ENCODE assay signal across 9 mouse cellular contexts in the genomic region with DNA sequence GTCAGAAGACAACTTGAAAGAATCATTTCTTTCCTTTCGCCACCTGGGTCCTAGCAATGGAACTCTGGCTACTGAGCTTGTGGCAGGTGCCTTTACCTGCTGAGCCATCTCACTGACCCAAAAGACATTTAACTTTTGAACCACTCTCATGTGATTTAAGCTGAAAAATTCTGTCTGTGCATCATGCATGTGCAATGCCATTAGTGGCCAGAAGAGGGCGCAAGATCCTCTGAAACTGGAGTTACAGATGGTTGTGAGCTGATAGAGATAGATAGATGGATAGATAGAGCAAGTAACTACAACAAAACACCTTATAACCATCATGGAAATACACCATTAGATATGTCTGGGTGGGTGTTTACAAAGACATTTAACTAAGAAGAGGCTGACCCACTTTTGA. TPM values are rescaled to one million over a fixed set of nuclear protein-coding genes. Genes with fewer than 3 reads are reported as not detected.
A peak's percentile ranks its signal among the peaks of the same experiment; 100 is the strongest.
DNase-seq lines count a peak whose midpoint lies in the region; ATAC-seq and TF ChIP-seq lines count a peak whose summit lies in the region.
"Had no signal": no experiment of that assay in that cellular context is flagged by ENCODE, and none has a peak within 500 bp of the region (broad histone marks: within the 10 kb centered on the region; RNA-seq: fewer than 3 reads in every experiment).

No protein-coding gene starts in this region.

- TF ChIP-seq EP300 in CH12.LX (IDR thresholded peaks at IDR 0.05; ENCODE audit: low read length) = no peak

- DNase-seq in hindbrain, postnatal 0 days (ENCODE audit: low spot score) = peak; percentile 47
- DNase-seq in A20 (ENCODE audit: low read depth, low spot score) (peak; percentile 38), CH12.LX (ENCODE audit: extremely low read depth) (peak; percentile 51)
- DNase-seq in cerebellum, postnatal 36 days = peak; percentile 8 to 17
- DNase-seq in lung, postnatal 25 days (ENCODE audit: low spot score) = peak; percentile 16
- no peak for DNase-seq in embryonic facial prominence, embryonic 10.5 days (ENCODE audit: low spot score)
- DNase-seq: liver, embryonic 13.5 days had no signal

- no peaks in the 10 kb centered on the region for H3K36me3 ChIP-seq in hindbrain, postnatal 0 days (ENCODE audit: insufficient read depth, low read length)
- no peaks in the 10 kb centered on the region for H3K36me3 ChIP-seq in hindbrain, embryonic 16.5 days (ENCODE audit: control insufficient read depth, insufficient read depth, low read length)
- H3K36me3 ChIP-seq in CH12.LX (replicated peaks in 1 of 2; ENCODE audit: control insufficient read depth in 1 of 2, insufficient read depth in 1 of 2, low read length in 1 of 2) = no peaks in the 10 kb centered on the region
- H3K36me3 ChIP-seq in embryonic facial prominence, embryonic 10.5 days (replicated peaks) = no peaks in the 10 kb centered on the region
- H3K36me3 ChIP-seq: hindbrain, embryonic 15.5 days; liver, embryonic 13.5 days had no signal

- dilution Hi-C loops in CH12.LX (cut with MboI; ENCODE audit: extremely low pct_ligation_motif_present, extremely low pct_unique_long_range_greater_than_20kb, low sequenced_read_pairs) = no loop called here

- peak; percentile 76 for TF ChIP-seq CTCF in hindbrain, postnatal 0 days (IDR thresholded peaks at IDR 0.05; ENCODE audit: low read depth)
- peak; percentile 74 to 77 for TF ChIP-seq CTCF in CH12.LX (conservative IDR thresholded peaks at IDR 0.05 in 1 of 2, IDR thresholded peaks at IDR 0.05 in 1 of 2; ENCODE audit: low read depth in 2 of 2, low read length in 2 of 2)

- no peaks in the 10 kb centered on the region for H3K27me3 ChIP-seq in hindbrain, postnatal 0 days (ENCODE audit: insufficient read depth, low read length)
- no peaks in the 10 kb centered on the region for H3K27me3 ChIP-seq in hindbrain, embryonic 16.5 days (replicated peaks; ENCODE audit: control insufficient read depth, insufficient read depth, low read length)
- no peaks in the 10 kb centered on the region for H3K27me3 ChIP-seq in CH12.LX (replicated peaks)
- H3K27me3 ChIP-seq in embryonic facial prominence, embryonic 10.5 days (replicated peaks; ENCODE audit: low read depth, poor library complexity, severe bottlenecking) = no peaks in the 10 kb centered on the region
- H3K27me3 ChIP-seq: hindbrain, embryonic 15.5 days; liver, embryonic 13.5 days had no signal

- 35% methylated on average over 2 of the region's 2 CpGs for WGBS in hindbrain, postnatal 0 days
- WGBS in hindbrain, embryonic 16.5 days = 40% methylated on average over 2 of the region's 2 CpGs
- WGBS in embryonic facial prominence, embryonic 10.5 days = 30% methylated on average over 2 of the region's 2 CpGs

- H3K4me3 ChIP-seq in hindbrain, postnatal 0 days (ENCODE audit: low read length) = no peak overlapping the region
- no peak overlapping the region for H3K4me3 ChIP-seq in hindbrain, embryonic 16.5 days (ENCODE audit: low read length)
- H3K4me3 ChIP-seq in CH12.LX (replicated peaks in 1 of 3; ENCODE audit: low read depth in 2 of 3, low read length in 2 of 3, poor library complexity in 1 of 3) = no peak overlapping the region
- no peak overlapping the region for H3K4me3 ChIP-seq in embryonic facial prominence, embryonic 10.5 days
- H3K4me3 ChIP-seq: hindbrain, embryonic 15.5 days; liver, embryonic 13.5 days had no signal

- peak; percentile 65 for TF ChIP-seq RAD21 in CH12.LX (IDR thresholded peaks at IDR 0.05; ENCODE audit: low read depth, low read length)

- ATAC-seq in hindbrain, postnatal 0 days = no peak
- ATAC-seq in hindbrain, embryonic 16.5 days = no peak

- no peak for TF ChIP-seq POLR2A in CH12.LX (IDR thresholded peaks at IDR 0.05; ENCODE audit: low read depth, low read length)

- no peak overlapping the region for H3K9ac ChIP-seq in hindbrain, postnatal 0 days (replicated peaks; ENCODE audit: low read length)
- no peak overlapping the region for H3K9ac ChIP-seq in hindbrain, embryonic 16.5 days (ENCODE audit: low read depth, low read length)
- no peak overlapping the region for H3K9ac ChIP-seq in CH12.LX (ENCODE audit: insufficient read depth, low read depth)
- H3K9ac ChIP-seq: hindbrain, embryonic 15.5 days; liver, embryonic 13.5 days had no signal

- no peak overlapping the region for H3K4me2 ChIP-seq in hindbrain, postnatal 0 days (ENCODE audit: low read depth, low read length)
- no peak overlapping the region for H3K4me2 ChIP-seq in hindbrain, embryonic 16.5 days (ENCODE audit: low read length)
- H3K4me2 ChIP-seq in CH12.LX (ENCODE audit: insufficient read depth, low read depth, poor library complexity, severe bottlenecking) = no peak overlapping the region
- H3K4me2 ChIP-seq: hindbrain, embryonic 15.5 days; liver, embryonic 13.5 days had no signal

- H3K79me2 ChIP-seq in CH12.LX (replicated peaks; ENCODE audit: control insufficient read depth, extremely low read depth, insufficient read depth, poor library complexity, severe bottlenecking) = no peaks in the 10 kb centered on the region

- H3K27ac ChIP-seq in hindbrain, postnatal 0 days = no peak overlapping the region
- no peak overlapping the region for H3K27ac ChIP-seq in hindbrain, embryonic 16.5 days (ENCODE audit: low read depth, low read length)
- H3K27ac ChIP-seq in CH12.LX (ENCODE audit: insufficient read depth, low read depth) = no peak overlapping the region
- no peak overlapping the region for H3K27ac ChIP-seq in embryonic facial prominence, embryonic 10.5 days (replicated peaks)
- H3K27ac ChIP-seq: hindbrain, embryonic 15.5 days; liver, embryonic 13.5 days had no signal

- no peaks in the 10 kb centered on the region for H3K9me3 ChIP-seq in hindbrain, postnatal 0 days (ENCODE audit: low read length)
- no peaks in the 10 kb centered on the region for H3K9me3 ChIP-seq in hindbrain, embryonic 16.5 days (ENCODE audit: control insufficient read depth, low read length)
- no peaks in the 10 kb centered on the region for H3K9me3 ChIP-seq in CH12.LX (replicated peaks; ENCODE audit: low read length)
- no peaks in the 10 kb centered on the region for H3K9me3 ChIP-seq in embryonic facial prominence, embryonic 10.5 days
- H3K9me3 ChIP-seq: hindbrain, embryonic 15.5 days; liver, embryonic 13.5 days had no signal

- in situ Hi-C loops in CH12.LX (cut with MboI; ENCODE audit: low pct_ligation_motif_present, low pct_unique_long_range_greater_than_20kb, low sequenced_read_pairs) = loop anchor here (10.0 to 25.0 kb wide), 3 partner anchors 53 to 197 kb away; partner anchors contain the start of gene Zbtb33

- no peaks in the 10 kb centered on the region for H3K4me1 ChIP-seq in hindbrain, postnatal 0 days (ENCODE audit: insufficient read depth, low read length)
- no peaks in the 10 kb centered on the region for H3K4me1 ChIP-seq in hindbrain, embryonic 16.5 days (ENCODE audit: control insufficient read depth, insufficient read depth, low read depth, low read length)
- H3K4me1 ChIP-seq in CH12.LX (ENCODE audit: control insufficient read depth in 1 of 2, insufficient read depth in 2 of 2) = peaks cover 3 to 19% of the 10 kb centered on the region in 2 experiments; a peak in 3 of 4 replicates
- no peaks in the 10 kb centered on the region for H3K4me1 ChIP-seq in embryonic facial prominence, embryonic 10.5 days
- H3K4me1 ChIP-seq: hindbrain, embryonic 15.5 days; liver, embryonic 13.5 days had no signal

TF ChIP-seq in CH12.LX, 34 proteins besides CTCF, POLR2A, EP300 and RAD21:
- TF ChIP-seq SMC3 (IDR thresholded peaks at IDR 0.05; ENCODE audit: low read depth, low read length) = peak; percentile 60
- 0 out of 2 replicates have a peak, but pooled peaks have one; percentile 16 for TF ChIP-seq MYC (IDR thresholded peaks at IDR 0.05; ENCODE audit: low read depth, low read length)
- no peak for TF ChIP-seq KAT2A (IDR thresholded peaks at IDR 0.05; ENCODE audit: insufficient replicate concordance, low read length)
- TF ChIP-seq HCFC1 (IDR thresholded peaks at IDR 0.05; ENCODE audit: low read depth, low read length) = no peak

RNA-seq across cellular contexts. Expression of gene Tmem255a, which starts 14.5 kb away (rescaled TPM):
- total RNA-seq in hindbrain, postnatal 0 days (2014; rRNA removed) = 41.4 and 48.4 TPM in 2 replicates
- polyA plus RNA-seq in hindbrain, postnatal 0 days (2015; fragmentation: Nextera tagmentation; extraction: Ambion mirVana) = 37.3 and 38.5 TPM in 2 replicates
- polyA plus RNA-seq in hindbrain, embryonic 16.5 days (2015; fragmentation: Nextera tagmentation; extraction: Ambion mirVana) = 39.9 and 43.4 TPM in 2 replicates
- 0.29 and 0.30 TPM in 2 replicates for total RNA-seq in CH12.LX (2012; rRNA removed)
- 0.63 and 0.68 TPM in 2 replicates for total RNA-seq in CH12.LX (2014; rRNA removed)
- polyA plus RNA-seq in CH12.LX (2012; ENCODE audit: insufficient read length, low read depth) = 1.4 TPM in 2 replicates
- polyA plus RNA-seq in embryonic facial prominence, embryonic 10.5 days (2016; fragmentation: Nextera tagmentation; extraction: Ambion mirVana) = 19.4 and 22.4 TPM in 2 replicates

RNA-seq across cellular contexts. Expression of gene Zbtb33, which starts 48.1 kb away (rescaled TPM):
- 20.5 and 26.8 TPM in 2 replicates for total RNA-seq in hindbrain, postnatal 0 days (2014; rRNA removed)
- polyA plus RNA-seq in hindbrain, postnatal 0 days (2015; fragmentation: Nextera tagmentation; extraction: Ambion mirVana) = 3.0 and 3.3 TPM in 2 replicates
- 3.4 and 4.3 TPM in 2 replicates for polyA plus RNA-seq in hindbrain, embryonic 16.5 days (2015; fragmentation: Nextera tagmentation; extraction: Ambion mirVana)
- total RNA-seq in CH12.LX (2012; rRNA removed) (14.0 and 15.4 TPM in 2 replicates), CH12.LX (2014; rRNA removed) (25.0 and 26.4 TPM in 2 replicates)
- polyA plus RNA-seq in CH12.LX (2012; ENCODE audit: insufficient read length, low read depth) = 10.0 and 10.7 TPM in 2 replicates
- 3.0 and 3.4 TPM in 2 replicates for polyA plus RNA-seq in embryonic facial prominence, embryonic 10.5 days (2016; fragmentation: Nextera tagmentation; extraction: Ambion mirVana)
